Mouse (Mus musculus) cerebellum, adult 18-20 months (tissue): ENCODE measurements at regions not wholly inside any gene's neighbourhood (a gene's known extent, or its start where the extent isn't known, plus 50 kb on each side); places are given as distances from the start of the nearest gene placed in this dataset.
A peak's percentile ranks its signal among the peaks of the same experiment; 100 is the strongest.
"Not testable (repeated sequence)": the region's sequence is repeated elsewhere in the genome, so short reads cannot be mapped to it uniquely, and the experiment has no call there.

Experiments used
- DNase-seq, 2 experiments: peaks; one replicate each; pipeline ENCODE4 v3.0.0; 2021

- no peak for DNase-seq
Measured at GRCm38 (mm10) chr6:143437367-143438271, 270.6 kb downstream of the Etnk1 start.

GRCm38 (mm10) chr6:143438272-143438591 lies 271.2 kb downstream of the Etnk1 start:
- DNase-seq: no peak

GRCm38 (mm10) chr6:143439484-143439883 lies 272.5 kb downstream of the Etnk1 start:
- no peak for DNase-seq

- no peak for DNase-seq
Measured at GRCm38 (mm10) chr6:143440237-143440950, 273.4 kb downstream of the Etnk1 start.

- DNase-seq: no peak
Measured at GRCm38 (mm10) chr6:143442361-143442760, 275.3 kb downstream of the Etnk1 start.

GRCm38 (mm10) chr6:143443446-143443845 lies 276.4 kb downstream of the Etnk1 start:
- DNase-seq: no peak

- no peak for DNase-seq
Measured at GRCm38 (mm10) chr6:143444782-143445181, 277.8 kb downstream of the Etnk1 start.

- DNase-seq: no peak
Measured at GRCm38 (mm10) chr6:143445834-143446552, 279.0 kb downstream of the Etnk1 start.

- DNase-seq: no peak
Measured at GRCm38 (mm10) chr6:143447060-143447459, 280.0 kb downstream of the Etnk1 start.

- DNase-seq: no peak
Measured at GRCm38 (mm10) chr6:143449071-143449470, 282.1 kb downstream of the Etnk1 start.

- no peak for DNase-seq
Measured at GRCm38 (mm10) chr6:143451869-143452268, 284.8 kb downstream of the Etnk1 start.

GRCm38 (mm10) chr6:143454695-143455218 lies 287.7 kb downstream of the Etnk1 start:
- no peak for DNase-seq

- peak in 1 of 2 experiments; percentile 6 for DNase-seq
Measured at GRCm38 (mm10) chr6:143464907-143465537, 298.0 kb downstream of the Etnk1 start.

GRCm38 (mm10) chr6:143472676-143473075 lies 305.7 kb downstream of the Etnk1 start:
- not testable (repeated sequence) for DNase-seq

GRCm38 (mm10) chr6:143474396-143474795 lies 307.4 kb downstream of the Etnk1 start:
- DNase-seq: no peak

GRCm38 (mm10) chr6:143475296-143475695 lies 308.3 kb downstream of the Etnk1 start:
- DNase-seq: no peak

- no peak for DNase-seq
Measured at GRCm38 (mm10) chr6:143477396-143477795, 310.4 kb downstream of the Etnk1 start.

- DNase-seq: no peak
Measured at GRCm38 (mm10) chr6:143479239-143479638, 312.2 kb downstream of the Etnk1 start.

GRCm38 (mm10) chr6:143479701-143480388 lies 312.8 kb downstream of the Etnk1 start:
- no peak for DNase-seq

- DNase-seq: no peak
Measured at GRCm38 (mm10) chr6:143482272-143482671, 315.3 kb downstream of the Etnk1 start.

- DNase-seq: no peak
Measured at GRCm38 (mm10) chr6:143482868-143483267, 315.8 kb downstream of the Etnk1 start.

- DNase-seq: no peak
Measured at GRCm38 (mm10) chr6:143484941-143485340, 317.9 kb downstream of the Etnk1 start.
